Mouse (Mus musculus): ENCODE measurements around the gene Cenpq. TPM values are rescaled to one million over a fixed set of nuclear protein-coding genes. Genes with fewer than 3 reads are reported as not detected.

The Cenpq gene
- 29.9 and 33.1 TPM in 2 replicates for polyA plus RNA-seq (2015; fragmentation: Nextera tagmentation; extraction: Ambion mirVana)

DNA sequence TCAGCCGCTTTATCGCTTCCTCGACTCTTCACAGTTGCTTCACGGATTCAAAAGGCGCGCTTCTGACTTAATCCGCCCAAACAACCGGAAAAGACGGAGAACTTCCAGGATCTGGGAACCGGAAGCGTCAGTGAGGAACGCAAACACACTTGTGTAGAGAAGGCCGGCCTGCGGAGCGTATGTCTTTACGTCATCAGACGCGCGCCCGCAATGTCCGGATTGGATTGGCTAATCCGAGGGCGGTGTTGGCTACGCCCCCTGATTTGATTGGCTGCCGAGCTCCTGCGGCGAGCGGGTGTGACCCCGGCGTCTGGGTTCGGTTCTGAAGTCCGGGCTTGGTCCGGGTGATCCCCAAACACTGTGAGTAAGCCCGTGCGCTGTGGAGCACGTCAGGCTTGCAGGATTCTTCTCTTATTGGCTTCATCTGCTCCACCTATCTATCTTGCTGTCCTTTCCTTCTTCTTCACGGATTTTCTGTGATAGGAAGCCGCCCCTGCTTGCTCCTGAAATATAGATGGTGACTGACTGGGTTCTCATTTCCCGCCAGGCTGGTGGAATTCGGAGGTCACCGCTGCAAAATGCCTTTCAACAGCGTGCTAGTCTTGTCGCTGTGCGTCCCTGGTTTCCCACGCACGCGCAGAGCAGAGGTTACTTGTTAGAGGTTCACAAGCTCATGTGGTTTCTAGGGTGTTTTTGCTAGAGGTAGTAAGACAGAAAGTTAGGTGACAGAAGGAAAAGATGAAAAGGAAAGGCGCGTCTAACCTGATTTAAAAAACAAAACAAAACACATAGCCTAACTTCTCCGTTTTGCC lies at the start of gene Cenpq, which contains the start of gene Mut:
TSS of gene Cenpq (minus strand) at position 628 of the 812 bp plus-strand sequence.
TSS of gene Mut (plus strand) at position 266 of the 812 bp plus-strand sequence.
- Histone ChIP-seq H3K4me3 (ENCODE audit: low read length) (peak within 1 kb of the TSS; percentile 82), H3K4me1 (replicated peaks; ENCODE audit: control insufficient read depth, insufficient read depth, low read length) (0 out of 2 replicates have a peak, but pooled peaks cover 2% of the 10 kb centered on the region), H3K9ac (ENCODE audit: low read length) (peak within 1 kb of the TSS; percentile 79), H3K27me3 (ENCODE audit: control insufficient read depth, insufficient read depth, low read depth, low read length) (no peaks in the 10 kb centered on the region), H3K9me3 (ENCODE audit: control insufficient read depth, low read length) (no peaks in the 10 kb centered on the region), H3K4me2 (ENCODE audit: low read depth, low read length) (peak within 1 kb of the TSS; percentile 73), H3K27ac (ENCODE audit: low read length) (peak within 1 kb of the TSS; percentile 96), H3K36me3 (ENCODE audit: control insufficient read depth, insufficient read depth, low read length) (peaks cover 4% of the 10 kb centered on the region)
- under 1% methylated on average over 50 of the region's 50 CpGs for WGBS
- peak; percentile 100 for ATAC-seq (ENCODE audit: low read depth)

GRCm38 (mm10) chr17:40977914-40978313 lies 43.1 kb upstream of the Cenpq start:
- Histone ChIP-seq H3K4me3 (ENCODE audit: low read length) (no peak overlapping the region), H3K27ac (ENCODE audit: low read length) (no peak overlapping the region), H3K27me3 (ENCODE audit: control insufficient read depth, insufficient read depth, low read depth, low read length) (no peaks in the 10 kb centered on the region), H3K4me1 (replicated peaks; ENCODE audit: control insufficient read depth, insufficient read depth, low read length) (no peaks in the 10 kb centered on the region), H3K36me3 (ENCODE audit: control insufficient read depth, insufficient read depth, low read length) (no peaks in the 10 kb centered on the region), H3K9ac (ENCODE audit: low read length) (no peak overlapping the region), H3K9me3 (ENCODE audit: control insufficient read depth, low read length) (no peaks in the 10 kb centered on the region), H3K4me2 (ENCODE audit: low read depth, low read length) (no peak overlapping the region)
- WGBS, result 74% methylated on average over 11 of the region's 11 CpGs
- ATAC-seq (ENCODE audit: low read depth), result no peak

DNA sequence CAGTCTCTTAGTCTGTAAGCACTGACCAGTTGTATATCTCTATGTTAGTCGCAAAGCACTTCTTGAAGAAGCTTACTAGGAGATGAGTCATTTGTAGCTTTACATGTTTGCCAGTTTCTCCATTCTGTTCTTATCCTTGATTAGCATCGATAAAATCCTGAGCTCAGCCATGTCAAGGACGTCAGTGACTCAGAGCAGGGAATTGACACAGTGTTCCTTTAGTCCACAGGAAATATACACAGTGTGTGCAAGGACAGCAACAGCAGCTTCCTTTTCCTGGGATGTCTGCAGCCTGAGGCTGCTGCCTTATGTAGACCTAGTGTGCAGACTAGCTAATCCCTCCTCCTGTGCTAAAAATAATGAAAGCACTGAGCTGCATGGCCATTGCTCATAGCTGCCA lies 13.7 kb upstream of the Cenpq start:
- H3K9me3 ChIP-seq (ENCODE audit: control insufficient read depth, low read length), result no peaks in the 10 kb centered on the region
- WGBS, result 85% methylated on average over 3 of the region's 3 CpGs

DNA sequence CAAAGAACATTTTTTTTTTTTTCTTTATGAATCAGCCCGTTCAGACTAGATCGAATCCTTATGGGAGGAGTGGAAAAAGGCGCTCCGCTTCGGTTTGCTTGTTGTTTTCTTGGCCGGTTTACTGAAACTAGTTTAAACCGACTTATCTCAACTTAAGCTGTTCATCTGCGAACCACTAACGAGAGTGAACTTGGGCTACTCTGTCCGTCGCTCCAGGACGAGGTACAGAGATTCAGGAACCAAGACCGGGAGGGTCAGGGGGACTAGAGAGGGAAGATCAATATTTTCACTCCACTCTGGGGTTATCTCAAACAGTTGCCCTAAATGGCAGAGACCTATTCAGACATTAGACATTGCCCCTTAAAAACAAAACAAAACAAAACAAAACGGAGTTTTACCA lies 862 bp downstream of the Cenpq start:
- 1% methylated on average over 14 of the region's 14 CpGs for WGBS
- Histone ChIP-seq H3K4me2 (ENCODE audit: low read depth, low read length) (peak overlapping the region; percentile 73), H3K9ac (ENCODE audit: low read length) (peak overlapping the region; percentile 79), H3K9me3 (ENCODE audit: control insufficient read depth, low read length) (no peaks in the 10 kb centered on the region), H3K4me1 (replicated peaks; ENCODE audit: control insufficient read depth, insufficient read depth, low read length) (0 out of 2 replicates have a peak, but pooled peaks cover 2% of the 10 kb centered on the region), H3K4me3 (ENCODE audit: low read length) (peak overlapping the region; percentile 82), H3K27ac (ENCODE audit: low read length) (peak overlapping the region; percentile 57), H3K36me3 (ENCODE audit: control insufficient read depth, insufficient read depth, low read length) (peaks cover 6% of the 10 kb centered on the region), H3K27me3 (ENCODE audit: control insufficient read depth, insufficient read depth, low read depth, low read length) (no peaks in the 10 kb centered on the region)
- ATAC-seq (ENCODE audit: low read depth), result peak; percentile 44

More for the DNA sequence above, 13.7 kb upstream of the Cenpq start:
- Histone ChIP-seq H3K4me3 (ENCODE audit: low read length) (no peak overlapping the region), H3K27me3 (ENCODE audit: control insufficient read depth, insufficient read depth, low read depth, low read length) (no peaks in the 10 kb centered on the region), H3K4me1 (replicated peaks; ENCODE audit: control insufficient read depth, insufficient read depth, low read length) (no peaks in the 10 kb centered on the region), H3K27ac (ENCODE audit: low read length) (no peak overlapping the region), H3K4me2 (ENCODE audit: low read depth, low read length) (no peak overlapping the region), H3K36me3 (ENCODE audit: control insufficient read depth, insufficient read depth, low read length) (peaks cover 23% of the 10 kb centered on the region), H3K9ac (ENCODE audit: low read length) (no peak overlapping the region)
- no peak for ATAC-seq (ENCODE audit: low read depth)

GRCm38 (mm10) chr17:40915499-40915898 lies 19.3 kb downstream of the Cenpq start:
- H3K4me1 ChIP-seq (replicated peaks; ENCODE audit: control insufficient read depth, insufficient read depth, low read length), result no peaks in the 10 kb centered on the region
- no peak overlapping the region for H3K27ac ChIP-seq (ENCODE audit: low read length)
- H3K9me3 ChIP-seq (ENCODE audit: control insufficient read depth, low read length), result no peaks in the 10 kb centered on the region
- H3K4me3 ChIP-seq (ENCODE audit: low read length), result no peak overlapping the region
- no peaks in the 10 kb centered on the region for H3K36me3 ChIP-seq (ENCODE audit: control insufficient read depth, insufficient read depth, low read length)
- H3K27me3 ChIP-seq (ENCODE audit: control insufficient read depth, insufficient read depth, low read depth, low read length), result no peaks in the 10 kb centered on the region
- no peak for ATAC-seq (ENCODE audit: low read depth)
- no peak overlapping the region for H3K4me2 ChIP-seq (ENCODE audit: low read depth, low read length)
- H3K9ac ChIP-seq (ENCODE audit: low read length), result no peak overlapping the region
- WGBS, result 100% methylated on average over 1 of the region's 2 CpGs

- Histone ChIP-seq H3K36me3 (ENCODE audit: control insufficient read depth, insufficient read depth, low read length) (no peaks in the 10 kb centered on the region), H3K4me1 (replicated peaks; ENCODE audit: control insufficient read depth, insufficient read depth, low read length) (no peaks in the 10 kb centered on the region), H3K4me3 (ENCODE audit: low read length) (no peak within 1 kb of the TSS), H3K27me3 (ENCODE audit: control insufficient read depth, insufficient read depth, low read depth, low read length) (no peaks in the 10 kb centered on the region), H3K9me3 (ENCODE audit: control insufficient read depth, low read length) (no peaks in the 10 kb centered on the region), H3K27ac (ENCODE audit: low read length) (no peak within 1 kb of the TSS), H3K4me2 (ENCODE audit: low read depth, low read length) (no peak within 1 kb of the TSS), H3K9ac (ENCODE audit: low read length) (no peak within 1 kb of the TSS)
- 94% methylated on average over 2 of the region's 2 CpGs for WGBS
- ATAC-seq (ENCODE audit: low read depth), result no peak
Observed at GRCm38 (mm10) chr17:40914250-40914649, 20.6 kb downstream of the Cenpq start, which contains the start of gene Glyatl3. Glyatl3 (minus strand) TSS chr17:40914350.

GRCm38 (mm10) chr17:40904721-40905154 lies 30.1 kb downstream of the Cenpq start:
- ATAC-seq (ENCODE audit: low read depth), result no peak
- whole genome bisulfite sequencing, result 6% methylated on average over 14 of the region's 14 CpGs

GRCm38 (mm10) chr17:40904056-40904597 lies 30.7 kb downstream of the Cenpq start:
- Histone ChIP-seq H3K27ac (ENCODE audit: low read length) (no peak overlapping the region), H3K36me3 (ENCODE audit: control insufficient read depth, insufficient read depth, low read length) (no peaks in the 10 kb centered on the region), H3K4me1 (replicated peaks; ENCODE audit: control insufficient read depth, insufficient read depth, low read length) (no peaks in the 10 kb centered on the region), H3K27me3 (ENCODE audit: control insufficient read depth, insufficient read depth, low read depth, low read length) (no peaks in the 10 kb centered on the region), H3K9me3 (ENCODE audit: control insufficient read depth, low read length) (no peaks in the 10 kb centered on the region), H3K4me2 (ENCODE audit: low read depth, low read length) (no peak overlapping the region), H3K9ac (ENCODE audit: low read length) (no peak overlapping the region), H3K4me3 (ENCODE audit: low read length) (no peak overlapping the region)
- ATAC-seq (ENCODE audit: low read depth), result no peak
- 9% methylated on average over 11 of the region's 11 CpGs for WGBS

More at GRCm38 (mm10) chr17:40904721-40905154, 30.1 kb downstream of the Cenpq start:
- Histone ChIP-seq H3K27me3 (ENCODE audit: control insufficient read depth, insufficient read depth, low read depth, low read length) (no peaks in the 10 kb centered on the region), H3K9ac (ENCODE audit: low read length) (no peak overlapping the region), H3K9me3 (ENCODE audit: control insufficient read depth, low read length) (no peaks in the 10 kb centered on the region), H3K27ac (ENCODE audit: low read length) (no peak overlapping the region), H3K36me3 (ENCODE audit: control insufficient read depth, insufficient read depth, low read length) (no peaks in the 10 kb centered on the region), H3K4me2 (ENCODE audit: low read depth, low read length) (peak overlapping the region; percentile 31), H3K4me3 (ENCODE audit: low read length) (no peak overlapping the region), H3K4me1 (replicated peaks; ENCODE audit: control insufficient read depth, insufficient read depth, low read length) (no peaks in the 10 kb centered on the region)

DNA sequence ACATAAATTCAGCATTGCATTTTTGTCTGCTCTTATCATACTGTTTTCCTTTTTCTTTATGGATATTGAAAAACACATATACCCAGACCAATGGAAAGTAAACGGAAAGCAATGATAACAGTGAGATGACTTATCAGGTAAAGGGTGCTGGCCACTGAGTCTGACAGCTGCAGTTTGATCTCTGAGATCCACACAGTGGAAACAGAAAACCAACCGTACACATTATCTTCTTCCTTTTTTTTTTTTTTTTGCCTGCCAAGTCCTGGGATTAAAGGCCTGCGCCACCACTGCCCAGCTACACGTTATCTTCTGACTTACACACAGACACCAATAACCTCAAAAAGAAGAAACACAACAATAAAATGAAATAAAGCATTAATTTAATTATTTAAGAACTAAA lies 31.5 kb downstream of the Cenpq start:
- Histone ChIP-seq H3K9me3 (ENCODE audit: control insufficient read depth, low read length) (no peaks in the 10 kb centered on the region), H3K36me3 (ENCODE audit: control insufficient read depth, insufficient read depth, low read length) (no peaks in the 10 kb centered on the region), H3K4me2 (ENCODE audit: low read depth, low read length) (no peak overlapping the region), H3K4me3 (ENCODE audit: low read length) (no peak overlapping the region), H3K27me3 (ENCODE audit: control insufficient read depth, insufficient read depth, low read depth, low read length) (no peaks in the 10 kb centered on the region), H3K4me1 (replicated peaks; ENCODE audit: control insufficient read depth, insufficient read depth, low read length) (no peaks in the 10 kb centered on the region), H3K9ac (ENCODE audit: low read length) (no peak overlapping the region), H3K27ac (ENCODE audit: low read length) (no peak overlapping the region)
- ATAC-seq (ENCODE audit: low read depth), result no peak
- 51% methylated on average over 4 of the region's 4 CpGs for WGBS

All from lung, embryonic 16.5 days (tissue).